Mouse (Mus musculus): ENCODE data around the gene Nol4l.

Nol4l gene

GRCm38 (mm10) chr2:153542936-153543668 is 13.3 kb upstream of the Nol4l start:
- DNase-seq = no peak

DNA sequence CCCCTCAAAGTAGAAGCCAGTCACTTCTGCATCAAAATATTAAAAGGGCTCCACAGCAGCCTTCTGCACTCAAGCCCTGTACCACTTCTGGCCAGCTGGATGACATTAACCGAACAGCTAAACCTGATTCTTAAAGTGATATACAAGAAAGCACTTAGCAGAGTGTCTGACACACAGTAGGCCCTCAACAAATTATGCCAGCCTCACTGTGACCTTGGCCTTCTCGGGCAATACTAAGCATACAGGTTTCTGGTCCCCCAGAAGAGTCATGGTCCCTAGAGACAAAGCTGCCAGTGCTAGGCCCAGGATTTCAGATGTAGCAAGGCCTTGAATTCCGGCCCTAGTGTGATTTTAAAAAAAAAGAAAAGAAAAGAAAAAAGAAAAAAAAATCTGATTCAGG is 9.1 kb upstream of the Nol4l start:
- no peak for DNase-seq

GRCm38 (mm10) chr2:153533981-153534380 is 4.2 kb upstream of the Nol4l start:
- no peak for DNase-seq

GRCm38 (mm10) chr2:153530948-153531347 is 1.2 kb upstream of the Nol4l start:
- no peak for DNase-seq

- peak; percentile 55 to 76 for DNase-seq
Observed at GRCm38 (mm10) chr2:153529365-153529781, 398 bp downstream of the Nol4l start.

- peak in 1 of 2 experiments; percentile 65 for DNase-seq
Observed at GRCm38 (mm10) chr2:153528571-153529364, 1.0 kb downstream of the Nol4l start.

DNA sequence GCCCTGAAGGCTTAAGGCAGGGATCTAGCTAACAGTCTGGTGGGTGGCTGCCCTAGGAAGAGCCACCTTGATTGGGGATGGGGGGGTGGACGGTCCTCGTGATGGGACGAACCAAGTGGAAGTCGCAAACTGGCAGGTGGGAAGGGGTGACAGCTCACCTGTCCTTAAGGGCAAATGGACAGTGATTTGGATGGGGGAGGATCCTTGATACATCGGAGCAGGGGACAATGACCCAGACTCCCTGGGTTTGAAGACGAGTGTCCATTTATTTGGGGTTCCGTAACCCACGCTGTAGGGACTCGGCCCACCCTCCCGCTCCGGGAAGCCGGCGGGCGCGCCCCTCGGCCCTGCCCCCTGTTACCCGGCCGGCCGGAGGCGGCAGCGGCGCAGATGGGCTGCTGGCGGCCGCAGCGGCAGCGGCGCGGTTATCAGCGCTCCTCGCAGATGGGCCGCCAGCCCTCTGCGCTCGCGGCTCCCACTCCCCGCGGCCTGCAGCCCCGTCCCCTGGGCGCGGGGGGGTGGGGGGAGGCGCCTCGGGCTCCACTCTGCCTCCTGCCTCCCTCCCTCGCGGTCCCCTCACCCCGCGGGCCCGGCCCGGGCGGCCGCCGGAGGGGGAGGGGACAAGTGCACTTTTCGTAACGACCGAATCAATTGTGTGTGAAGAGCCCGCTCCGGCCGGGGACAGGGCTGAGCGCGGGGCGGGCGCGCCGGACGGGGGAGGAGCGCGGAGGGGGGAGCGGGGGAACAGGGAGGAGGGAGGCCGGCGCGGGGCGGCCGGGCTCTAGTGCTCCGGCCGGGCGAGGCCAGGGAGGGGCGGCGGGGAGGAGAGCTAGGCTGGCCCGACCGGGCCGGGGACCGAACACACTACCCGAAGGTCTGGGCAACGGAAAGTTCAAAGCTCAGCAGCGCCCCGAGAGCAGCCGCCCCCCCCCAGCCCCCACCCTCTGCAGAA is 1.9 kb downstream of the Nol4l start:
- DNase-seq = peak; percentile 60 to 69

DNA sequence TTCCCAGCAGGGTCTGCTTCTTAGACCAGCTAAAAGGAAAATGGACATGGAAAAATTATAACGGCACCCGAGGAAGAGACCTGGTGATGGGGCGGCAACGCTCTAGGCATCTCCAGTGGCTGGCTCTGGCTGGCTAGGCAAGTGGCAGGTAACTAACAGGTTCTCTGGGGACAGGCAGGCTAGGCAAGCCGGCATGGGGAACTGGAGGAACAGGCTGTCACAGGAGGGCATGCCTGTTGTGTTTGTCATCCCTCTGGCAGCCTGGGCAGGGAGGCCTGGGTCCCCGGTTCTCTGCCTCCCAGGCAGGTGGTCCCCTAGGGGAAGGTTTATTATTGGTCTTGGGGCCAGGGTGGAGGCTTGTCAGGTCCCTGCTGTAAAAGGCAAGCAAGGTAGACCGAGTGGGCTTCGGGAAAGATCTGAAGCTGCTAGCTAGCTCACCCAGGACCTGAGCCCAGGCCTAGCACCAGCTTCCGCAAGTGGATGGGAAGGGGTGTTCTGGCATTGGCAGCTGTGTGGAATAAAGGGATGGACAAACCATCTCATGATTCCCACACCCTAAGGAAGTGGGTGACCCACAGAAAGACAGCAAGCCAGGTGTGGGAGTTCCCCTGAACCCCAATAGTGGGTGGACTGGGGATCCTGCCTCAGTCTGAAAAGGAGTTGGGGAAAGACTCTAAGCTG is 2.8 kb downstream of the Nol4l start:
- DNase-seq = peak in 1 of 2 experiments; percentile 38

GRCm38 (mm10) chr2:153525906-153526311 is 3.9 kb downstream of the Nol4l start:
- DNase-seq = no peak

DNA sequence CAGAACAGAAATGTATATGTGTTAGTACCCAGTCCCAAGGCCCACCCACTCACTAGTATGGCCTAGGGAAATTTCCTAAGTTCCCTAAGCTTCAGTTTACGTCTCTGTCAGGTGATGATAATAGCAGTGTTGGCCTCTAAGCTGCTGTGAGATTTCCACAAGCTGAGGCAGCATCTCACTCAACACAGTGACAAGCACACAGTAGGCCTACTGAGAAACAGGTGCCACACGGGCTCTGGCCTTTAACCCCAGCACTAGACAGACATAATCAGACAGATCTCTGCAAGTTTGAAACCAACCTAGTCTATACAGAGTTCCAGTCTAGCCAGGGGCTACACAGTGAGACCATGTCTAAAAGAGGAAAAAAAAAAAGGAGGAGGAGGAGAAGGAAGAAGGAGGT is 5.0 kb downstream of the Nol4l start:
- DNase-seq = no peak

GRCm38 (mm10) chr2:153523656-153524055 is 6.1 kb downstream of the Nol4l start:
- DNase-seq = no peak

- no peak for DNase-seq
Observed at GRCm38 (mm10) chr2:153523143-153523542, 6.6 kb downstream of the Nol4l start.

GRCm38 (mm10) chr2:153522270-153522669 is 7.5 kb downstream of the Nol4l start:
- peak in 1 of 2 experiments; percentile 21 for DNase-seq

GRCm38 (mm10) chr2:153520057-153520456 is 9.7 kb downstream of the Nol4l start:
- DNase-seq = no peak

DNA sequence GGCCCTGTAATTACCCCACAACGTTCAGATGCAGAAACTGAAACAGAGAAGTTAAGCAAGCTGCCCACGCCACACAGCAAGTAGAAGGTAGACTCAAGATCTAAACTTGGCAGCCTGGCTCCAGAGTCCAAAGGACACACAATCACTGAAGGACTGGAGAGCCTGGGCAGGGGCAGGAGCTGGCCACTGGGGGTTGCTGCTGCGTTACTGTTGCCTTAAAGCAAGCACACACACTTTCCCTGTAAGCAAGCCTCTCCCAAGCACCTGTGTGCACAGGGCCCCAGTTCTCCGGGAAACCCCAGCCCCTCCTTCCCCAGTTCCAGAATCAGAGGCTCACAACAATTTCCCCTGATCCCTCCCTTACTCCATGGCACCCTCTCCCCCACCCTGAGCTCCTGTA is 12.8 kb downstream of the Nol4l start:
- peak in 1 of 2 experiments; percentile 47 for DNase-seq

DNA sequence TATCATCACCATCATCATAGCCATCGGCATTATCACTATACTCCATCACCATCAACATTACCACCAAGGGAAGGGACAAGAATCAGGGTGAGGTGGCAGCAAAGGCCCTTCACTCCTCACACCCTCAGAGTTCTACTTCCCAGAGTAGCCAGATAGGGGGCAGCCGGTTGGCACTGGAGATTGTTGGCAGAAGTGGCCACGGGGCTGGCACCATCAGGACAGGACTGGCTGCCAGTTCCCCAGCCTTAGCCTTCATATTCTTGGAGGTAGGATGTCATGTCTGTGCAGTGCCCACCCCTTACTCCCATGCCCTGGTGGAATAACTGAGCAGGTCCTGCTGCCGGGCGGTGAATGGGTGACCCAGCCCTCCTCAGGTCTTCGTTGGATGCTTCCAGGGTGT is 14.2 kb downstream of the Nol4l start:
- peak; percentile 63 to 64 for DNase-seq

- peak; percentile 51 to 55 for DNase-seq
Observed at GRCm38 (mm10) chr2:153514497-153515380, 15.0 kb downstream of the Nol4l start.

GRCm38 (mm10) chr2:153513983-153514382 is 15.8 kb downstream of the Nol4l start:
- DNase-seq = peak in 1 of 2 experiments; percentile 16

DNA sequence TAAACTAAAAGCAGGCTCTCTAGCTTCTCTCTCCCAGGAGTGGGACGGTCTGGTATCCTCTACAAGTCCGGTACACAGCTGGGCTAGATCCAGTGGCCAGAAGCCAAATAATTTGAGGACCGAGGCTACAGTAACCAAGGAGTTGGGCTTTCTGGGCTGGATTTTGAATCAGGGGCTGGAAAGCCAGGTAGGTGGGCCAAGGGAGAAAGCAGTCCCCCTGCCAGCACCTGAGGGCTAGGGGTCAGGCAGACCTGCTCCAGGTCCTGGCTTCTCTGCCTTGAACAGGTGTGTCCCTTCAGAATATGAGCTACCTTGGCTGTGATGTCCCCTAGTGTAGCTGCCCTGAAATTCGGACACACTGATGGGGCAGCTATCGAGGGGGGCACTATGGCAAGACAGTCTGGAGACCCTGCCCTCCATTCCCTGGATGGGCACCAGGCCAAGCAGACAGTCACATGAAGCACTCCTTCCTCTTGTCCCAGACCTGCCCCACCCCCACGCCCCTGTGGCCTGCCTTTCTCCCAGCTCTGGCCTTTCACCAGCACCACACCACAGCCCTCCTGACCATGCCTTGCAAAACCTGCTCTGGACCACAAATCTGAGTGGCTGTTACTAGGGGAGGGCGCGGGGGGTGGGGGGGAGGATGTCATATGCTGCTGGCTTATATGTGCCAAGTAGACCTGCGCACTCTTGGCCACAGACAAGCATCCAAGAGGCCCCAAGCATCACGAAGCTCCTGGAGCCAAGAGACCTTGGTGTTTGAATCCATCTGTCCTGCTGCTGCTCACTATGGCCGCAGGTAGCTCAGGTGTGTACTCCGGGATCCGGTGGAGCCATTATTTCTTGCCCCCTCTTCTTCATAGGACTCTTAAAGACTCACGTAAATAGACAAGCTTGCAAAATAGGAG is 17.1 kb downstream of the Nol4l start:
- DNase-seq = peak; percentile 52 to 60

GRCm38 (mm10) chr2:153511562-153511961 is 18.2 kb downstream of the Nol4l start:
- DNase-seq = peak in 1 of 2 experiments; percentile 15

Data from cerebellum, adult 18-20 months (tissue).